Mouse (Mus musculus) G1E (cell line): ENCODE results near the gene Nadk.

Experiments used
- CTCF ChIP-seq: IDR thresholded peaks from 2 replicates; pipeline ENCODE4 v1.5.1; 2012; ENCODE audit warnings: low read depth, low read length, inconsistent platforms, mixed read lengths
- GATA1 ChIP-seq: IDR thresholded peaks from 2 replicates; pipeline ENCODE4 v1.6.1; 2012; ENCODE audit warnings: borderline replicate concordance, low read length, inconsistent platforms, mixed read lengths
- GATA2 ChIP-seq: IDR thresholded peaks from 2 replicates; pipeline ENCODE4 v1.6.1; 2012; ENCODE audit warnings: low read depth, low read length, inconsistent platforms, borderline replicate concordance
- POLR2AphosphoS5 ChIP-seq: IDR thresholded peaks from 2 replicates; pipeline ENCODE4 v1.6.1; 2012; ENCODE audit warnings: low read depth, low read length, inconsistent platforms; ENCODE audit not compliant: insufficient replicate concordance
- TAL1 ChIP-seq: conservative IDR thresholded peaks from 2 replicates; pipeline ENCODE4 v1.6.1; 2012; ENCODE audit warnings: low read depth, low read length, inconsistent platforms, mixed read lengths

GRCm38 (mm10) chr4:155624338-155625291 is 62.4 kb downstream of the Nadk start, which contains the start of gene Cdk11b:
- TF ChIP-seq CTCF = no peak
- peak; percentile 18; the same call in 1 of the 2 replicates for TF ChIP-seq POLR2AphosphoS5
- TF ChIP-seq GATA1 = no peak
- TF ChIP-seq GATA2 = no peak
- no peak for TF ChIP-seq TAL1
